Mouse (Mus musculus) retina, postnatal 7 days (tissue): ENCODE measurements around the gene Lsamp.

Experiments used
- DNase-seq: peaks from one replicate; pipeline ENCODE4 v3.0.0-alpha.2; 2012; ENCODE audit warnings: low read depth, low spot score

Gene Lsamp

GRCm38 (mm10) chr16:40271859-40272258 is 287.7 kb downstream of the Lsamp start:
- DNase-seq, result no peak

- no peak for DNase-seq
These were observed 306.0 kb downstream of the Lsamp start for GRCm38 (mm10) chr16:40290132-40290531.

- no peak for DNase-seq
These were observed 310.2 kb downstream of the Lsamp start for GRCm38 (mm10) chr16:40294296-40294882.

GRCm38 (mm10) chr16:40295240-40295639 is 311.1 kb downstream of the Lsamp start:
- DNase-seq, result no peak

GRCm38 (mm10) chr16:40307666-40308065 is 323.5 kb downstream of the Lsamp start:
- DNase-seq, result no peak

GRCm38 (mm10) chr16:40316199-40316598 is 332.0 kb downstream of the Lsamp start:
- no peak for DNase-seq

- DNase-seq, result no peak
These were observed 340.6 kb downstream of the Lsamp start for GRCm38 (mm10) chr16:40324811-40325210.

GRCm38 (mm10) chr16:40328249-40328820 is 344.2 kb downstream of the Lsamp start:
- no peak for DNase-seq

- no peak for DNase-seq
These were observed 385.5 kb downstream of the Lsamp start for GRCm38 (mm10) chr16:40369677-40370076.

GRCm38 (mm10) chr16:40371291-40371690 is 387.1 kb downstream of the Lsamp start:
- DNase-seq, result no peak

- DNase-seq, result no peak
These were observed 391.2 kb downstream of the Lsamp start for GRCm38 (mm10) chr16:40375314-40375713.

GRCm38 (mm10) chr16:40377129-40377799 is 393.1 kb downstream of the Lsamp start:
- DNase-seq, result no peak

- no peak for DNase-seq
These were observed 407.9 kb downstream of the Lsamp start for GRCm38 (mm10) chr16:40392106-40392505.

GRCm38 (mm10) chr16:40399531-40399930 is 415.4 kb downstream of the Lsamp start:
- DNase-seq, result no peak

GRCm38 (mm10) chr16:40434280-40434679 is 450.1 kb downstream of the Lsamp start:
- DNase-seq, result no peak

- DNase-seq, result no peak
These were observed 452.3 kb downstream of the Lsamp start for GRCm38 (mm10) chr16:40436415-40436814.

GRCm38 (mm10) chr16:40437879-40438278 is 453.7 kb downstream of the Lsamp start:
- DNase-seq, result no peak

GRCm38 (mm10) chr16:40438876-40439275 is 454.7 kb downstream of the Lsamp start:
- DNase-seq, result no peak

- no peak for DNase-seq
These were observed 462.4 kb downstream of the Lsamp start for GRCm38 (mm10) chr16:40446587-40446986.

GRCm38 (mm10) chr16:40463411-40464058 is 479.4 kb downstream of the Lsamp start:
- no peak for DNase-seq

- DNase-seq, result peak; percentile 6
These were observed 482.4 kb downstream of the Lsamp start for GRCm38 (mm10) chr16:40466596-40466995.

GRCm38 (mm10) chr16:40470946-40471345 is 486.8 kb downstream of the Lsamp start:
- no peak for DNase-seq

GRCm38 (mm10) chr16:40471967-40472366 is 487.8 kb downstream of the Lsamp start:
- DNase-seq, result no peak
